Mouse (Mus musculus): ENCODE results near the gene Tnnc2.

GRCm38 (mm10) chr2:164748991-164749390, 30.8 kb downstream of the Tnnc2 start:
- TF ChIP-seq CTCF (conservative IDR thresholded peaks at IDR 0.05; ENCODE audit: insufficient read depth, insufficient read length, low read depth, low read length), result no peak
- TF ChIP-seq POLR2A (IDR thresholded peaks at IDR 0.05; ENCODE audit: low read depth, low read length), result no peak

Measured in kidney, adult 2 months (tissue).